Mouse (Mus musculus) neural tube, embryonic 11.5 days (tissue): ENCODE results near the gene Muc2. TPM values are rescaled to one million over a fixed set of nuclear protein-coding genes. Genes with fewer than 3 reads are reported as not detected.
A peak's percentile ranks its signal among the peaks of the same experiment; 100 is the strongest.

Experiments used
- ATAC-seq: fragments of 200-750 bp; cut with Nextera tagmentation; 2 replicates; pipeline ENCODE4 v1.8.0; 2017; ENCODE audit warnings: moderate number of reproducible peaks, mild to moderate bottlenecking, moderate TSS enrichment, moderate library complexity; ENCODE audit not compliant: insufficient read depth, low FRiP score, low TSS enrichment
- DNase-seq: peaks from one replicate; pipeline ENCODE4 v3.0.0-alpha.2; 2015; ENCODE audit warnings: low spot score
- H3K27ac ChIP-seq: fragments of 300-500 bp; sonication (generic); 2 replicates; pipeline ENCODE4 v1.5.1; 2014; ENCODE audit warnings: low read depth, mild to moderate bottlenecking, low read length
- H3K27me3 ChIP-seq: fragments of 300-500 bp; sonication (generic); 2 replicates; pipeline ENCODE4 v1.6.1; 2014; ENCODE audit warnings: mild to moderate bottlenecking, low read length, mixed read lengths; ENCODE audit not compliant: control insufficient read depth, insufficient read depth
- H3K36me3 ChIP-seq: fragments of 300-500 bp; sonication (generic); 2 replicates; pipeline ENCODE4 v1.6.1; 2014; ENCODE audit warnings: mild to moderate bottlenecking, low read length, moderate library complexity, mixed read lengths; ENCODE audit not compliant: control insufficient read depth, insufficient read depth
- H3K4me1 ChIP-seq: fragments of 300-500 bp; sonication (generic); 2 replicates; pipeline ENCODE4 v1.6.1; 2014; ENCODE audit warnings: low read length, mixed read lengths; ENCODE audit not compliant: control insufficient read depth, insufficient read depth
- H3K4me2 ChIP-seq: fragments of 300-500 bp; sonication (generic); 2 replicates; pipeline ENCODE4 v1.6.1; 2014; ENCODE audit warnings: low read depth, mild to moderate bottlenecking, moderate library complexity
- H3K4me3 ChIP-seq: fragments of 300-500 bp; sonication (generic); 2 replicates; pipeline ENCODE4 v1.5.1; 2014; ENCODE audit warnings: low read depth, low read length
- H3K9ac ChIP-seq: fragments of 300-500 bp; sonication (generic); 2 replicates; pipeline ENCODE4 v1.6.1; 2014; ENCODE audit warnings: mild to moderate bottlenecking, low read length
- H3K9me3 ChIP-seq: fragments of 300-500 bp; sonication (generic); 2 replicates; pipeline ENCODE4 v1.6.1; 2016; ENCODE audit warnings: low read length; ENCODE audit not compliant: control insufficient read depth
- WGBS: fragments of 180-500 bp; shearing (Covaris S2); extraction: QIAGEN DNeasy Blood & Tissue Kit; methylation state at CpG from one replicate; pipeline ENCODE4 v1.1.7; 2014; 5-methylcytosine and 5-hydroxymethylcytosine counted together
- polyA plus RNA-seq: library from polyadenylated mRNA; unstranded; fragments of >200 nt; fragmentation: Nextera tagmentation; extraction: Ambion mirVana; gene quantifications from 2 replicates; pipeline ENCODE4 v1.2.1, GENCODE M21; 2014

Muc2 gene
- polyA plus RNA-seq, 1 experiment from 2014 or later: 0.54 TPM

- H3K27ac ChIP-seq: no peak overlapping the region
- H3K4me1 ChIP-seq: no peaks in the 10 kb centered on the region
- no peaks in the 10 kb centered on the region for H3K9me3 ChIP-seq
- H3K9ac ChIP-seq: no peak overlapping the region
- H3K4me2 ChIP-seq: no peak overlapping the region
- DNase-seq (no peak), ATAC-seq (no peak)
- 83% methylated on average over 8 of the region's 8 CpGs for WGBS
- H3K27me3 ChIP-seq: no peaks in the 10 kb centered on the region
- H3K36me3 ChIP-seq: no peaks in the 10 kb centered on the region
- H3K4me3 ChIP-seq: no peak overlapping the region
Observed at GRCm38 (mm10) chr7:141699556-141700220, 9.5 kb downstream of the Muc2 start.

- H3K27me3 ChIP-seq: no peaks in the 10 kb centered on the region
- no peak for ATAC-seq
- H3K36me3 ChIP-seq: no peaks in the 10 kb centered on the region
- DNase-seq: no peak
- H3K27ac ChIP-seq: no peak overlapping the region
- H3K9ac ChIP-seq: no peak overlapping the region
- H3K9me3 ChIP-seq: no peaks in the 10 kb centered on the region
- H3K4me1 ChIP-seq: no peaks in the 10 kb centered on the region
- H3K4me2 ChIP-seq: no peak overlapping the region
- H3K4me3 ChIP-seq: no peak overlapping the region
- WGBS: 82% methylated on average over 7 of the region's 7 CpGs
Observed at GRCm38 (mm10) chr7:141747451-141748100, 57.4 kb downstream of the Muc2 start.

GRCm38 (mm10) chr7:141752513-141752912 lies 62.4 kb downstream of the Muc2 start:
- WGBS: 87% methylated on average over 6 of the region's 6 CpGs
- no peak overlapping the region for H3K9ac ChIP-seq
- ATAC-seq: no peak
- no peak overlapping the region for H3K4me3 ChIP-seq
- H3K4me2 ChIP-seq: no peak overlapping the region
- H3K9me3 ChIP-seq: no peaks in the 10 kb centered on the region
- no peaks in the 10 kb centered on the region for H3K4me1 ChIP-seq
- H3K27me3 ChIP-seq: no peaks in the 10 kb centered on the region
- no peaks in the 10 kb centered on the region for H3K36me3 ChIP-seq
- no peak overlapping the region for H3K27ac ChIP-seq
- DNase-seq: no peak

- H3K27me3 ChIP-seq: no peaks in the 10 kb centered on the region
- 50% methylated on average over 4 of the region's 4 CpGs for WGBS
- H3K4me1 ChIP-seq: no peaks in the 10 kb centered on the region
- no peak overlapping the region for H3K27ac ChIP-seq
- H3K4me3 ChIP-seq: no peak overlapping the region
- H3K4me2 ChIP-seq: no peak overlapping the region
- H3K36me3 ChIP-seq: no peaks in the 10 kb centered on the region
- no peaks in the 10 kb centered on the region for H3K9me3 ChIP-seq
- DNase-seq (peak; percentile 67), ATAC-seq (no peak)
- no peak overlapping the region for H3K9ac ChIP-seq
Observed at GRCm38 (mm10) chr7:141755831-141756230, 65.7 kb downstream of the Muc2 start.

GRCm38 (mm10) chr7:141758291-141758690 lies 68.2 kb downstream of the Muc2 start:
- WGBS: 76% methylated on average over 4 of the region's 4 CpGs
- no peaks in the 10 kb centered on the region for H3K4me1 ChIP-seq
- H3K27me3 ChIP-seq: no peaks in the 10 kb centered on the region
- no peak overlapping the region for H3K4me3 ChIP-seq
- no peak for ATAC-seq
- DNase-seq: no peak
- no peak overlapping the region for H3K4me2 ChIP-seq
- H3K9me3 ChIP-seq: no peaks in the 10 kb centered on the region
- no peak overlapping the region for H3K27ac ChIP-seq
- H3K36me3 ChIP-seq: no peaks in the 10 kb centered on the region
- H3K9ac ChIP-seq: no peak overlapping the region

- Histone ChIP-seq H3K27me3 (no peaks in the 10 kb centered on the region), H3K27ac (no peak overlapping the region), H3K4me1 (no peaks in the 10 kb centered on the region), H3K4me2 (no peak overlapping the region), H3K4me3 (no peak overlapping the region), H3K9ac (no peak overlapping the region), H3K36me3 (no peaks in the 10 kb centered on the region), H3K9me3 (no peaks in the 10 kb centered on the region)
- ATAC-seq (no peak), DNase-seq (no peak)
- 88% methylated on average over 3 of the region's 3 CpGs for WGBS
Observed at GRCm38 (mm10) chr7:141770521-141770920, 80.4 kb downstream of the Muc2 start.

GRCm38 (mm10) chr7:141770988-141771387 lies 80.8 kb downstream of the Muc2 start:
- Histone ChIP-seq H3K4me1 (no peaks in the 10 kb centered on the region), H3K4me2 (no peak overlapping the region), H3K27ac (no peak overlapping the region), H3K27me3 (no peaks in the 10 kb centered on the region), H3K9me3 (no peaks in the 10 kb centered on the region), H3K36me3 (no peaks in the 10 kb centered on the region), H3K4me3 (no peak overlapping the region), H3K9ac (no peak overlapping the region)
- ATAC-seq: no peak
- no peak for DNase-seq
- 95% methylated on average over 8 of the region's 8 CpGs for WGBS

- no peak overlapping the region for H3K9ac ChIP-seq
- DNase-seq: no peak
- ATAC-seq: no peak
- H3K36me3 ChIP-seq: no peaks in the 10 kb centered on the region
- H3K4me3 ChIP-seq: no peak overlapping the region
- no peaks in the 10 kb centered on the region for H3K4me1 ChIP-seq
- 67% methylated on average over 1 of the region's 1 CpGs for WGBS
- no peak overlapping the region for H3K27ac ChIP-seq
- H3K9me3 ChIP-seq: no peaks in the 10 kb centered on the region
- H3K27me3 ChIP-seq: no peaks in the 10 kb centered on the region
- H3K4me2 ChIP-seq: no peak overlapping the region
Observed at GRCm38 (mm10) chr7:141772058-141772557, 82.0 kb downstream of the Muc2 start.

GRCm38 (mm10) chr7:141774855-141775254 lies 84.7 kb downstream of the Muc2 start:
- no peak overlapping the region for H3K9ac ChIP-seq
- WGBS: 88% methylated on average over 2 of the region's 2 CpGs
- H3K4me1 ChIP-seq: no peaks in the 10 kb centered on the region
- H3K27ac ChIP-seq: no peak overlapping the region
- H3K36me3 ChIP-seq: no peaks in the 10 kb centered on the region
- H3K4me2 ChIP-seq: no peak overlapping the region
- H3K9me3 ChIP-seq: no peaks in the 10 kb centered on the region
- ATAC-seq (no peak), DNase-seq (no peak)
- H3K27me3 ChIP-seq: no peaks in the 10 kb centered on the region
- no peak overlapping the region for H3K4me3 ChIP-seq
